Mouse (Mus musculus) monocyte, adult 5-6 weeks (primary cell): ENCODE measurements around the gene Krba1. TPM values are rescaled to one million over a fixed set of nuclear protein-coding genes. Genes with fewer than 3 reads are reported as not detected.

Experiments
- ATAC-seq: fragments of 153-309, 156-312 bp; replicated peaks from 2 replicates; pipeline ENCODE4 v1.8.0; 2017; ENCODE audit warnings: mild to moderate bottlenecking; ENCODE audit not compliant: low TSS enrichment, insufficient number of reproducible peaks, severe bottlenecking, poor library complexity, low FRiP score
- total RNA-seq: library from RNA; stranded (forward); fragments of 200-1000, 200-491, 200-594 nt; gene quantifications from 3 replicates; pipeline ENCODE4 v1.2.3, GENCODE M21; 2017

The Krba1 gene
- 1.1 to 4.7 TPM (median 2.1 TPM) in 3 replicates for total RNA-seq

GRCm38 (mm10) chr6:48395105-48396007 is at the start of gene Krba1:
Krba1 (plus strand) TSS chr6:48395586.
- peak; percentile 73; the same call in 1 of the 2 replicates for ATAC-seq

- no peak for ATAC-seq
Measured at GRCm38 (mm10) chr6:48358897-48359296, 36.5 kb upstream of the Krba1 start.

GRCm38 (mm10) chr6:48366322-48366996 is 28.9 kb upstream of the Krba1 start:
- no peak for ATAC-seq

GRCm38 (mm10) chr6:48388221-48388620 is 7.2 kb upstream of the Krba1 start:
- no peak for ATAC-seq

- no peak for ATAC-seq
Measured at GRCm38 (mm10) chr6:48393811-48394210, 1.6 kb upstream of the Krba1 start.

- no peak for ATAC-seq
Measured at GRCm38 (mm10) chr6:48396008-48396595, 716 bp downstream of the Krba1 start.

- ATAC-seq = no peak
Measured at GRCm38 (mm10) chr6:48396686-48397085, 1.3 kb downstream of the Krba1 start.

GRCm38 (mm10) chr6:48397336-48397735 is 1.9 kb downstream of the Krba1 start:
- no peak for ATAC-seq

GRCm38 (mm10) chr6:48399906-48400305 is 4.5 kb downstream of the Krba1 start:
- ATAC-seq = no peak

- no peak for ATAC-seq
Measured at GRCm38 (mm10) chr6:48404071-48404470, 8.7 kb downstream of the Krba1 start.

- ATAC-seq = no peak
Measured at GRCm38 (mm10) chr6:48409726-48410343, 14.4 kb downstream of the Krba1 start.

- ATAC-seq = no peak
Measured at GRCm38 (mm10) chr6:48410551-48410950, 15.2 kb downstream of the Krba1 start.

GRCm38 (mm10) chr6:48411193-48412092 is 16.1 kb downstream of the Krba1 start:
- no peak for ATAC-seq

GRCm38 (mm10) chr6:48412147-48412546 is 16.8 kb downstream of the Krba1 start:
- ATAC-seq = no peak

GRCm38 (mm10) chr6:48412662-48413061 is 17.3 kb downstream of the Krba1 start:
- ATAC-seq = no peak

- ATAC-seq = no peak
Measured at GRCm38 (mm10) chr6:48413081-48413480, 17.7 kb downstream of the Krba1 start.

GRCm38 (mm10) chr6:48414886-48415285 is 19.5 kb downstream of the Krba1 start:
- no peak for ATAC-seq

GRCm38 (mm10) chr6:48415636-48416035 is 20.2 kb downstream of the Krba1 start:
- ATAC-seq = no peak
